Mouse (Mus musculus) G1E (cell line): Measurements from ENCODE around the gene Sppl2b.

ENCODE experiments used
- CTCF ChIP-seq: IDR thresholded peaks from 2 replicates; pipeline ENCODE4 v1.5.1; 2012; ENCODE audit warnings: low read depth, low read length, inconsistent platforms, mixed read lengths
- GATA1 ChIP-seq: IDR thresholded peaks from 2 replicates; pipeline ENCODE4 v1.6.1; 2012; ENCODE audit warnings: borderline replicate concordance, low read length, inconsistent platforms, mixed read lengths
- GATA2 ChIP-seq: IDR thresholded peaks from 2 replicates; pipeline ENCODE4 v1.6.1; 2012; ENCODE audit warnings: low read depth, low read length, inconsistent platforms, borderline replicate concordance
- POLR2AphosphoS5 ChIP-seq: IDR thresholded peaks from 2 replicates; pipeline ENCODE4 v1.6.1; 2012; ENCODE audit warnings: low read depth, low read length, inconsistent platforms; ENCODE audit not compliant: insufficient replicate concordance

DNA sequence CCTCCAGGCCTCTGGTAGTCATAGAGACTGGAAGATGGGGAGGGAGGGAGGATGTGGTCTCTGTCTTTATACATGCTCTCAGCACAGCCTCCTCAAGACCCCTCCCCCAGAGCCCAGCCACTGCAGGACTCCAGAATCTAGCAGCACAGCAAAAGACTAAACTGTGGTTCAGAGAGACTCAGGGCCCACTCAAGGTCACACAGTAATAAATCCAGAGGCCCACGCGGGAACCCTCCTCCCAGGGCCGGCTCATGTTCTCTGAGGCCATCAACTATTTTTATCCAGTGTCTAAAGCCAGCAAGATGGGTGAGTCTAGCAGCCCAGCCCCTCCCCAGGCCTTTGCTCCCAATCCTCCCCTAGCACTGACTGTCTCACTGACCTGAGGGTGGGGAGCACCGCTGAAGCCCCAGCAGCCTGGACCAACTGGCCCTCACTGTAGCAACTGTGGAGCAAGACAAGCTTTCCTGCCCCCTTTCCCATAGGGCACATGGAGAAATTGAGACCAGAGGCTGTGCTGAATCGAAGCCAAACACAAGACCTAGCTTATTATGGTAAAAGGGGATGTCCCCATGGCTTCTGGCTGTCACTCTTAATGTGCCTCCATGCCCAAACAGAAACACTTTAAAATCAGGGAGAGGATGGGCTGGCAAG is 42.6 kb upstream of the Sppl2b start:
- no peak for TF ChIP-seq CTCF
- TF ChIP-seq GATA2 = no peak
- no peak for TF ChIP-seq GATA1
- no peak for TF ChIP-seq POLR2AphosphoS5
